Mouse (Mus musculus) kidney, adult 2 months (tissue): ENCODE data around the gene Man2b2.

Experiments used
- CTCF ChIP-seq: fragments of 200-500 bp; conservative IDR thresholded peaks from 2 replicates; pipeline ENCODE4 v1.5.1; 2011; ENCODE audit warnings: low read depth, mild to moderate bottlenecking, control low read depth, low read length, moderate library complexity, mixed read lengths; ENCODE audit not compliant: insufficient read depth, insufficient read length
- POLR2A ChIP-seq: fragments of 200-500 bp; IDR thresholded peaks from one replicate; pipeline ENCODE4 v1.6.1; 2011; ENCODE audit warnings: low read depth, low read length, control low read depth

GRCm38 (mm10) chr5:36776021-36776575 lies 54.4 kb downstream of the Man2b2 start:
- no peak for TF ChIP-seq CTCF
- TF ChIP-seq POLR2A = no peak
